Mouse (Mus musculus) left cerebral cortex, postnatal 14 days (tissue): ENCODE data around the gene Bfsp2. TPM values are rescaled to one million over a fixed set of nuclear protein-coding genes. Genes with fewer than 3 reads are reported as not detected.
"Not testable (repeated sequence)": the region's sequence is repeated elsewhere in the genome, so short reads cannot be mapped to it uniquely, and the experiment has no call there.

ENCODE experiments used
- DNase-seq, 2 experiments: peaks; one replicate each; pipeline ENCODE4 v3.0.0; 2021 to 2022; ENCODE audit warnings: low spot score in 2 of 2, mixed read lengths in 1 of 2
- intact Hi-C: fragments of 180-260 bp; cut with DNase I; formaldehyde crosslinking; loops from one replicate; pipeline ENCODE4 v1.15.1; 2025
- total RNA-seq, 2 experiments: library from RNA; stranded (reverse); gene quantifications; 2 replicates each; pipeline ENCODE4 v1.2.3; 2021

Bfsp2 gene
- total RNA-seq, 2 experiments from 2014 or later = 2.6 to 6.9 TPM

DNA sequence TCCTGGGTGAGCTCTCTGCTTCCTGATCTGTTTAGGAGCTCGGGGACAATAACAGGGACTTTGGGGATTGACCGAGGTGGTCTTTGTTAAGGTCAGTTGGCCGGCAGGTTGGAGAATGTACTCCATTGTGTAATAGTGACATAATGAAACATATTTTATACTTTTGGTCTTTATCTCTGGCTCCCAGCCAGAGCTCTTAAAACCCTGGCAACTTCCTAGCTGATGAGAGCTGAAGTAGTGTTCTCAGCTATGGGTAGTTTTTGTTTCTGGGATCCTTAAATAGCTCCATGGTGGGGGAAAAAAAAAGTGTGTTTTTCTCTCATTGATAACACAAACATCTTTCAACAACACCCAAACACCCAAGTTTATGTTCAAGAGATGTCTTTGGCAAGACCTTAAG, 39.6 kb downstream of the Bfsp2 start:
- no peak for DNase-seq
- intact Hi-C loops = no loop called here

GRCm38 (mm10) chr9:103437104-103437503, 43.1 kb downstream of the Bfsp2 start:
- peak in 1 of 2 experiments; percentile 26 for DNase-seq
- intact Hi-C loops = no loop called here

DNA sequence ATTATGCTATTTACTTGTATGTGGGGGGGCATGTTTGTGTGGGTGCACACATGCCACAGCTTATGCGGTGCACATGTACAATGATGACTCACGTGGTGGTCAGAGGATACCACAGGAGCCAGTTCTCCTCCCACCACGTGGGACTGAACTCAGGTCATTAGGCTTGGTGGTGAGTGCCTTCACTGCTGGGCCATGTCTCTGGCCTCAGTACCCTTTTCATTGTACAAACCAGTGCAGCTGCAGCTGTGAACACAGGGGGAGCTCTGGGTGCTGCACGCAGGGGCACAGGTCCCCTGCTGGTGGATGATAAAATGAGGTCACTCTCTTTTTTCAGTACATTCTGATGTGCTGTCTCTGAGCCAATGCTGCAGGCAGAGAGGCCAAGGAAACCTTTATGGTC, 46.1 kb downstream of the Bfsp2 start:
- no peak for DNase-seq
- intact Hi-C loops = no loop called here

DNA sequence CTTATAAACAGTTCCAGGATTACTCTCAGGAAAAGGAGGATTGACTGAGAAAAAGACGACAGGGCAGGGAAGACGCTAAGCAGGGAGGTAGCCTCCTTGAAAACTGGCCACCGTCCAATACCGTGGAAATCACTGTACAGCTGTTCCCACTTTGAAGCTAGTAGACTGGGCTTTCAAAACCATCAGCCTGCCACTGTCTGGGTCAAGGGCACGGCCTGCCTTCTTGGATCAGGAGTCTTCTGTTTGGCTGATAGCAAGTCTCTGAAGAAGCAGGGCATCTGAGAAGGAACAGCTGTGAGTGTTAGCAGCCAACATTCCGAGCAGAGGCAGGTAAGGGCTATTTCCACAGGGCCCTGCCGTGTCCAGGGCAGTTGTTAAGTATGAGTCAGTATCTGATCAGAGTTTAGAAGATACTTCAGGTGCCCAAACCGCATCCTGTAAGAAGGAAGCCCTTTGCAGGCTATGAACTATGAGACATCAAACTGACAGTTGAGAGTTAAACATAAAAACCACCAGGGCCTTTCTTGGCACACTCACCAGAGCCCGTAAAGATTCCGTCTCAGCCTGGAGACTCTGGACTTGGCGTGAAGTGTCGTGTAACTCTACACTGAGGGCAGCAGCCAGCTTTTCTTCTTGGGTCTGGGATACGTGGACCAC, 48.0 kb downstream of the Bfsp2 start:
- intact Hi-C loops = no loop called here
- no peak for DNase-seq

- intact Hi-C loops = no loop called here
- no peak for DNase-seq
Observed at GRCm38 (mm10) chr9:103431718-103432117, 48.5 kb downstream of the Bfsp2 start.

- no peak for DNase-seq
- intact Hi-C loops = no loop called here
Observed at GRCm38 (mm10) chr9:103430431-103431220, 49.6 kb downstream of the Bfsp2 start.

- no peak for DNase-seq
- intact Hi-C loops = no loop called here
Observed at GRCm38 (mm10) chr9:103426425-103426824, 53.8 kb downstream of the Bfsp2 start.

- no peak for DNase-seq
- intact Hi-C loops = no loop called here
Observed at GRCm38 (mm10) chr9:103424869-103425268, 55.4 kb downstream of the Bfsp2 start.

GRCm38 (mm10) chr9:103423951-103424350, 56.3 kb downstream of the Bfsp2 start:
- intact Hi-C loops = no loop called here
- DNase-seq = no peak

DNA sequence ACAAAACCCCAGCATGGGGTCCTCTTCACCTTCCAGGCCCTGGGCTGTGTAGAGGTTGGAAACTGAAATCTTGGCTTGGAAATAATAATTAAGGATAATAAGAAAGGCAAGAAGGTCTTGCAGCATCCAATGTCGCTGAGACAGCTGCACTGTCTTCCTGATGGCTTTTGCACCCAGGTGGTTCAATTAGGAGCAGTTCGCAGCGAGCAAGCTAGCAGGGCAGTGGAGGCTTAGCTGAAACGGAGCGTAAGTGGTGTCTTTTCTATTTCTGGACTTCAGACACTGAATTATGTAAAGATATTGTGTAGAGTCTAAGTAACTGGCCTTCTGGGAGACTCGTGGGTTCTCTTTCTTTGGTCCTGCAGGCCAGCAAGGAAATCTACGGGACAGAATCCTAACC, 56.8 kb downstream of the Bfsp2 start:
- intact Hi-C loops = no loop called here

DNA sequence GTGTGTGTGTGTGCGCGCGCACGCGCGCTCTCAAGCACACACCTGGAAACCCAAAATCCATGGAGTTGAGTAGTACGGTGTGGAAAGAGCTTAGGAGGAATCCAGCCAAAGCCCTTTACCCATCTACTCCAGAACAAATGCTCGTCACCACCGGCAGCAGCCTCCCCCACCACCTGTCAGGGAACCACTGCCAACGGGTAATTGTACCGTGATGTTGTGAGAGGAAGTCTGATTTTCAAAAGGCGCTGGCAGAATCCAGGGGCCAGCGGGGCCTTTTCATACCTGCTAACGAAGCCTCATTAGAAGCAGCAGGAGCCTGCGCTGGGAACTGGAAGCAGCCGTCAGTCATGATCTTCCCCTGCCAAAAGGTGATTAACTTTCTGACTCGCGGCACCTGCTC, 57.4 kb downstream of the Bfsp2 start:
- no peak for DNase-seq
- intact Hi-C loops = no loop called here

More for the DNA sequence above, 56.8 kb downstream of the Bfsp2 start:
- DNase-seq = no peak

GRCm38 (mm10) chr9:103420844-103421243, 59.4 kb downstream of the Bfsp2 start:
- DNase-seq = no peak
- intact Hi-C loops = no loop called here

DNA sequence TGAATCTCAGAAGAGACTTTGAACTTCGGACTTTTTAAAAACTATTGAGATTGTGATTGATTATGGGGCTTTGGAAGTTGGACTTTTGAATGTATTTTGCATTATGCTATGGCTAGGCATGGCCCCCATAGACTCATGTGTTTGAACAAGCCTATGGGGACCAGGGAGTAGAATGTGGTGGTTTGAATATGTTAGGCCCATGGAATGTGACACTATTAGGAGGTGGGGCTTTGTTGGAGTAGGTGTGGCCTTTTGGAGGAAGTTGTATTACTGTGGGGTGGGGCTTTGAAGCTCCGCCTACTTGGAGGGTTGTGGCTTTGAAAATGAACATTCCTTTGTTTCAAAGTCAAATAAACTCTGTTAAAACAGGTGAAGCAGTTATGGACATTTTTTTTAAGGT, 61.4 kb downstream of the Bfsp2 start:
- no peak for DNase-seq
- intact Hi-C loops = no loop called here

- DNase-seq, intact Hi-C loops: not testable (repeated sequence)
Observed at GRCm38 (mm10) chr9:103418267-103418666, 62.0 kb downstream of the Bfsp2 start.

GRCm38 (mm10) chr9:103413457-103413856, 66.8 kb downstream of the Bfsp2 start:
- intact Hi-C loops = no loop called here
- no peak for DNase-seq

DNA sequence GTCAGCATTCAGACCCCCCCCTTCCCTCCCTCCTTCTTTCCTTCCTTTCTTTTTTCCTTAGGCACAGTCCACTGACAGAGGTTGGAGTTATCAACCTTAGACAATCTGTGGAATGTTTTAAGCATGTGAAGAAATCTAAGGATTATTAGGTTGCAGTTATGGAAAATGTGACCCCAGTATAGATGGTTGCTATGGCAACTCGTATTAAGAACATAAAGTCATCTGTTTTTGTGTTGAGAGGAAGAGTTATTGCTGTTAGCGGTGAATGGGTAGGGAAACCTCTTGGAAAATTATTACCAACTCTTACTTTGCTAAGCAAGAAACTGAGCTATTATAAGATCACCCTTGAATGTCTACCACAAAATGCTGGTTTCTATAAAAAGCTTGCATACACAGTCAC, 71.1 kb downstream of the Bfsp2 start:
- intact Hi-C loops = no loop called here

GRCm38 (mm10) chr9:103408136-103408777, 72.0 kb downstream of the Bfsp2 start:
- intact Hi-C loops = no loop called here
- no peak for DNase-seq

More for the DNA sequence above, 71.1 kb downstream of the Bfsp2 start:
- DNase-seq = no peak

DNA sequence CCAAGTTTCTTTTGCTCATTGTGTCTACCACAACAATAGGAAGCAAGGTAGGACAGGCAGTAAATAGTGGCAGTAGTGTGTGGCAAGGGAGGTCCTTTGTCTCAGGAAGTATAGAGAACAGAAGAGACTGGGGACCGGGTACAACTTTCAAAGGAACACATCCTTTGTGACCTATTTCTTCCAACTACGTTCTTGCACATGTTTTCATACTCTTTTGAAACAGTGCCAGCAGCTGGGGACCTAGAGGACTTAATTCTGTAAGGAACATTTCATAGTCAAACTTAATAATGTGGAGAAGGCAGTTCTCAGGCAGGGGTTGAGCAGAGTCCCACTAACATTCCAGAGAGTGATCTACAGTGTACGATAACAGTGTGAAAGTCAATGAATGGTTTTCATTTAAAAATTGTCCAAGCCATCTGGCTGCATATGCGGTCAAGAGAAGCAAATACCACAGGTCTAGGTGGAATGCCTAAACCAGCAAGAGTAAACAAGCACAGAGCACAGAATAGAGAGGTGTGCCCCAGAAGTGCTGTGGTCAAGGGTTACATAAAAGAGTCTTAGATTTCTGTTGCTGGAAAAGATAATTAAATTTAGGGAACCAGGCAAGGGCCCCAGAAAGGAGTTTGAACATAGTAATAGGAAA, 76.8 kb downstream of the Bfsp2 start:
- intact Hi-C loops = no loop called here
- DNase-seq = no peak

DNA sequence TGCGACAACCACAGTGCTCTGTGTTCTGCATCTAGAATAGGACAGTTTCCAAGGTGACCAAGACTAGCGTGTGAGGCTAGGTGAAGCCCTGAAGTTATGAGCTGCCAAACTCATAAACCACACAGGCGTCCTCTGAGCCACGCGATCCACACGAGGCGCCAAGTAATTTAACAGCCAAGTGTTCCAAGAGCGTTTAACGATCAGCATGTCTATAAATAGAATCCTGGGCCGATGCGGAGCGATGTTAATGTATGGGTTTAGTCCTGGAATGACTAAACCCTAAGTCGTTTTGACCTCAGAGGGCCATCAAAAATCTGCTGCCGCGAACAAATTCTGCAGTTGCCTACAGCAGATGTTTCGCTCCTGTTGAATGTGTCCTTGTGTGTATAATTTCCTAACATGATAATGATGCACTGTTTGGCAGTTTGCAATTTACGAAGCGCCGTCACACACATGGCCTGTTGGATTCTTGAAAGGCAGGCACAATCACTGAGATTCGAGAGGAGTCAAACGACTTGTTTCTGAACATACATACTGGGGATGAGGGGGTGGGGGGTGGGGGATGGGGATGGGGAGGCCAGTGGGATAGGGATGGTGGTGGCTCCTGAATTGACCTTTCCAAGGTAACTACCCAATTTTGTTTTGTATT, 81.6 kb downstream of the Bfsp2 start:
- DNase-seq = peak; percentile 9 to 69
- intact Hi-C loops = no loop called here

DNA sequence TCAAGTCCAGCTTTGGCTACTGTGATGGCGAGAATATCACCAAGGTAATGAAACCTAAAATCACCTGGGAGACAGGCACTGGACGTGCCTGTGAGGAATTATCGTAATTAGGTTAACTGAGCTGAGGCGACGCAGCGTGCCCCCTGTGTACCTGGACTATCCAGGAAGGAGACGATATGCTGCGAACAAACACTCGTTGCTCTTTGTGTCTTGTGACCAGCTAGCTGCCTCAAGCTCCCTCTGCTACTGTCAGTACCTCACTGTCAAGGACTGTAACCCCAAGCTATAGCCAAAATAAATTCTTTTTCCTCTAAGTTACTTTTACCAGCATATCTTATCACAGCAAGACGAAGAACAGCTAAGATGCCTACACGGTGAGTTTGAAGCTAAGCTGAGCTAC, 87.0 kb downstream of the Bfsp2 start:
- intact Hi-C loops = no loop called here
- no peak for DNase-seq
